Mouse (Mus musculus) midbrain, embryonic 15.5 days (tissue): Measurements from ENCODE around the gene Nr1h3. TPM values are rescaled to one million over a fixed set of nuclear protein-coding genes. Genes with fewer than 3 reads are reported as not detected.

Source experiments
- ATAC-seq: fragments of 200-750 bp; cut with Nextera tagmentation; replicated peaks from 2 replicates; pipeline ENCODE4 v1.8.0; 2017; ENCODE audit warnings: moderate TSS enrichment
- H3K27ac ChIP-seq: fragments of 300-500 bp; sonication (generic); 2 replicates; pipeline ENCODE4 v1.5.1; 2015; ENCODE audit warnings: mild to moderate bottlenecking, inconsistent platforms
- H3K27me3 ChIP-seq: fragments of 300-500 bp; sonication (generic); replicated peaks from 2 replicates; pipeline ENCODE4 v1.6.1; 2015; ENCODE audit warnings: inconsistent platforms
- H3K36me3 ChIP-seq: fragments of 300-500 bp; sonication (generic); replicated peaks from 2 replicates; pipeline ENCODE4 v1.6.1; 2015; ENCODE audit warnings: inconsistent platforms
- H3K4me1 ChIP-seq: fragments of 300-500 bp; sonication (generic); 2 replicates; pipeline ENCODE4 v1.6.1; 2015; ENCODE audit warnings: inconsistent platforms
- H3K4me2 ChIP-seq: fragments of 300-500 bp; sonication (generic); 2 replicates; pipeline ENCODE4 v1.6.1; 2015; ENCODE audit warnings: inconsistent platforms, mild to moderate bottlenecking, moderate library complexity
- H3K4me3 ChIP-seq: fragments of 300-500 bp; sonication (generic); 2 replicates; pipeline ENCODE4 v1.5.1; 2015; ENCODE audit warnings: mild to moderate bottlenecking, inconsistent platforms
- H3K9ac ChIP-seq: fragments of 300-500 bp; sonication (generic); 2 replicates; pipeline ENCODE4 v1.6.1; 2015; ENCODE audit warnings: mild to moderate bottlenecking, inconsistent platforms
- H3K9me3 ChIP-seq: fragments of 300-500 bp; sonication (generic); 2 replicates; pipeline ENCODE4 v1.6.1; 2016; ENCODE audit warnings: inconsistent platforms
- WGBS: fragments of 180-500 bp; shearing (Covaris S2); methylation state at CpG from one replicate; pipeline ENCODE4 v1.1.7; 2015; ENCODE audit warnings: mixed read lengths; 5-methylcytosine and 5-hydroxymethylcytosine counted together
- polyA plus RNA-seq: library from polyadenylated mRNA; unstranded; fragments of >200 nt; fragmentation: Nextera tagmentation; extraction: Ambion mirVana; gene quantifications from 2 replicates; pipeline ENCODE4 v1.2.1, GENCODE M21; 2015

Nr1h3 gene
- polyA plus RNA-seq, 1 experiment from 2014 or later: 2.7 TPM

- H3K4me1 ChIP-seq: no peaks in the 10 kb centered on the region
Measured at GRCm38 (mm10) chr2:91157002-91157752, 45.5 kb downstream of the Nr1h3 start.

DNA sequence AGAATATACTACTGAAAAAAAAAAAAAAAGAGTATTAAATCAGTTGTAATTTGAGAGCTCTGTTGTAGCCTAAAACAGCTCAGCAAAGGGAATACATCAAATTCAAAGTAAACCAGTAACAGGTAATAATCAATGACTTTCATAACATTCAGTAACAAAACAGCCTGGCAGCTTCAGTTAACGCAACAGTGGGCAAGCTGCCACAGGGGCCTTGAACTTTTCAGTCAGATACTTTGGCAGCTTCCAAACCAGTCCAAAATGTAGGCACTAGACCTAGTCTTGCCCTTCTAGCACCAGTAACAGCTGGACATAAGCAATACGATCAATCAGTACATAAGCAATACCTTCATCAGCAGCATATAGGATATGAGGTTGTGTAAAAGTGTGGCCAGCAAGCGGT is 48.5 kb downstream of the Nr1h3 start:
- Histone ChIP-seq H3K4me3 (no peak overlapping the region), H3K27me3 (no peaks in the 10 kb centered on the region), H3K4me2 (no peak overlapping the region), H3K4me1 (no peaks in the 10 kb centered on the region), H3K9me3 (no peaks in the 10 kb centered on the region), H3K36me3 (peaks cover 69% of the 10 kb centered on the region), H3K27ac (no peak overlapping the region), H3K9ac (no peak overlapping the region)
- ATAC-seq: no peak
- WGBS: 97% methylated on average over 3 of the region's 3 CpGs

More at GRCm38 (mm10) chr2:91157002-91157752, 45.5 kb downstream of the Nr1h3 start:
- H3K9ac ChIP-seq: no peak overlapping the region
- H3K36me3 ChIP-seq: peaks cover 82% of the 10 kb centered on the region
- no peak overlapping the region for H3K27ac ChIP-seq
- no peaks in the 10 kb centered on the region for H3K9me3 ChIP-seq
- H3K27me3 ChIP-seq: no peaks in the 10 kb centered on the region
- 27% methylated on average over 6 of the region's 6 CpGs for WGBS
- ATAC-seq: no peak
- no peak overlapping the region for H3K4me2 ChIP-seq
- no peak overlapping the region for H3K4me3 ChIP-seq

GRCm38 (mm10) chr2:91152885-91153377 is 49.7 kb downstream of the Nr1h3 start:
- Histone ChIP-seq H3K4me3 (no peak overlapping the region), H3K9me3 (no peaks in the 10 kb centered on the region), H3K9ac (no peak overlapping the region), H3K27me3 (no peaks in the 10 kb centered on the region), H3K36me3 (peaks cover 71% of the 10 kb centered on the region), H3K4me1 (no peaks in the 10 kb centered on the region), H3K27ac (no peak overlapping the region), H3K4me2 (no peak overlapping the region)
- 86% methylated on average over 3 of the region's 3 CpGs for WGBS
- ATAC-seq: no peak

- H3K27ac ChIP-seq: no peak overlapping the region
- no peak overlapping the region for H3K9ac ChIP-seq
- WGBS: 75% methylated on average over 1 of the region's 1 CpGs
- no peaks in the 10 kb centered on the region for H3K27me3 ChIP-seq
- no peaks in the 10 kb centered on the region for H3K4me1 ChIP-seq
- H3K4me3 ChIP-seq: no peak overlapping the region
- ATAC-seq: no peak
- no peak overlapping the region for H3K4me2 ChIP-seq
- no peaks in the 10 kb centered on the region for H3K9me3 ChIP-seq
- peaks cover 63% of the 10 kb centered on the region for H3K36me3 ChIP-seq
Measured at GRCm38 (mm10) chr2:91151331-91151730, 51.3 kb downstream of the Nr1h3 start.

DNA sequence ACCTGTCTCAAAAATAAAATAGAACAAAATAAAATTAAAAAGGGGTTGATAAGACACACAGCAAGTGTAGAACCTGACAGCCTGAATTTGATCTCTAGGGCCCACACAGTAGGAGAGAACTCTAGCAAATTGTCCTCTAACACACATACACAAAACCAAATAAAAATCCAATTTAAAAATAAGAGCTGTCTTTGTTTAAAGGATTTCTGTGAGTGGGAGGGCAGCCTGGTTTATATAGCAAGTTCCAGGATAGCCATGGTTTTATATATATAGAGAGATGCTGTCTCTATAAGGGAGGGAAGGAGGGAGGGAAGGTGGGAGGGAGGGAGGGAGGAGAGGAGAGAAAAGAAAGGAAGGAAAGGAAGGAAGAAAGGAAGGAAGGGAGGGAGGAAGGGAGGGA is 54.5 kb downstream of the Nr1h3 start:
- Histone ChIP-seq H3K4me1 (no peaks in the 10 kb centered on the region), H3K9ac (no peak overlapping the region), H3K4me3 (no peak overlapping the region), H3K4me2 (no peak overlapping the region), H3K9me3 (no peaks in the 10 kb centered on the region), H3K27me3 (no peaks in the 10 kb centered on the region), H3K27ac (no peak overlapping the region), H3K36me3 (peaks cover 65% of the 10 kb centered on the region)
- ATAC-seq: no peak

DNA sequence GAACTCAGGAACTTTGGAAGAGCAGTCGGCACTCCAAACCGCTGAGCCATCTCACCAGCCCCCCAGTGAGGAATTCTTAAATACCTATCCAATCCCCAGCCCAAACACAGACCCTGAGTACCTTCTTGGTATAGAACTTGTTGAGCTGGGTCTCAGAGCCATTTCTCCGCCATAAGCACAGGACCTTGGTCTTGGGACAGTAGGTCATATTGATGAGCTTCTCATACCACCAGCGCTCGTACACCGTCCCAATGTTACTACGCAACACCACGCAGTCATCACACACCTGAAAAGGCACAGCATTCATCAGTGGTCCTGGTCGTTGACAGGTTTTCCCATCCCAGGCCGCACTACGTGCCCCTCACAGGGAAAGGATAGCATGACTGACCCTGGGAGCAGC is 59.2 kb downstream of the Nr1h3 start:
- WGBS: 98% methylated on average over 11 of the region's 11 CpGs
- no peak for ATAC-seq

DNA sequence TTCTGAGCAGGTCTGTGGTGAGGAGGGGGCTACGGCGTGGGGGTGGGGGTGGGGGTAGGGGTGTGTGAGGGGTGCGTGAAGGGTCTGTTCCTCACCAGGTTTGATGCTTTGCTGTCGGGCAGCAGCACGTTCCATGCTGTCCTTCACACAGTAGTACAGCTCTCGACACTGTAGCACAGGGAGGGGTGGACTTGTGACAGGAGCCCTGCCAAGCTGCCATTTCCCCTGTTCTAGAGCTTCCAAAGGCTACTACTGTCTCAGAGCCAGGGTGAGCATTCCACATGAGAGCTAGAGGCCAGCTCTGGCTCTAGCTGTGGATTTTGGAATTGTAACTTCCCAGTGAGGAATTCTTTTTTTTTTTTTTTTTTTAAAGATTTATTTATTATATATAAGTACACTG is 59.7 kb downstream of the Nr1h3 start:
- H3K9ac ChIP-seq: no peak overlapping the region
- no peaks in the 10 kb centered on the region for H3K27me3 ChIP-seq
- ATAC-seq: no peak
- H3K4me3 ChIP-seq: no peak overlapping the region
- 94% methylated on average over 6 of the region's 6 CpGs for WGBS
- H3K9me3 ChIP-seq: no peaks in the 10 kb centered on the region
- no peak overlapping the region for H3K27ac ChIP-seq
- H3K36me3 ChIP-seq: peaks cover 62% of the 10 kb centered on the region
- no peak overlapping the region for H3K4me2 ChIP-seq
- no peaks in the 10 kb centered on the region for H3K4me1 ChIP-seq

More for the DNA sequence above, 59.2 kb downstream of the Nr1h3 start:
- Histone ChIP-seq H3K9ac (no peak overlapping the region), H3K9me3 (no peaks in the 10 kb centered on the region), H3K27me3 (no peaks in the 10 kb centered on the region), H3K4me1 (no peaks in the 10 kb centered on the region), H3K4me3 (no peak overlapping the region), H3K4me2 (no peak overlapping the region), H3K27ac (no peak overlapping the region), H3K36me3 (peaks cover 64% of the 10 kb centered on the region)

DNA sequence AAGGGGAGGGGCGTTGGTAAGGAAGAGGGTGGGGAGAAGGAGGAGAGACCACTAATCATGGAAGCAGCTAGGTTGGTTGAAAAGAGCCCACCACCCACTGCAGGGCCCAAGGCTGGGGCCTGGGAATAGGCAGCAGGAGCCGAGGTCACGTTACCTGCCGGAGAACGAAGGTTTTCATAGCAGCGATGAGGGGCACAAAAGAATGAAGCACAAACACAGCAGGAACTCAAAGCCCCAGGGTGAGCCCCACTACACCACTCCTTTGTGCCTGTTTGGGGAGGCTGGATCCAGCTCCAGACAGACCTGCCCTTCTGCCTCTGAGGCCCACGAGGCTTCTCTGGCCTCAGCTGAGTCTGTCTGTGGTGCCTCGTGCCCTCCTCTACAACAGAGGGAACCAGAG is 62.9 kb downstream of the Nr1h3 start:
- ATAC-seq: no peak
- peaks cover 50% of the 10 kb centered on the region for H3K36me3 ChIP-seq

GRCm38 (mm10) chr2:91139311-91139710 is 63.3 kb downstream of the Nr1h3 start:
- H3K27ac ChIP-seq: no peak overlapping the region
- H3K4me3 ChIP-seq: no peak overlapping the region
- no peaks in the 10 kb centered on the region for H3K4me1 ChIP-seq
- no peak overlapping the region for H3K4me2 ChIP-seq
- ATAC-seq: no peak
- peaks cover 46% of the 10 kb centered on the region for H3K36me3 ChIP-seq
- 75% methylated on average over 5 of the region's 5 CpGs for WGBS
- H3K9ac ChIP-seq: no peak overlapping the region
- H3K9me3 ChIP-seq: no peaks in the 10 kb centered on the region
- H3K27me3 ChIP-seq: no peaks in the 10 kb centered on the region

More for the DNA sequence above, 62.9 kb downstream of the Nr1h3 start:
- H3K9ac ChIP-seq: no peak overlapping the region
- no peak overlapping the region for H3K4me2 ChIP-seq
- H3K4me3 ChIP-seq: no peak overlapping the region
- H3K27ac ChIP-seq: no peak overlapping the region
- no peaks in the 10 kb centered on the region for H3K27me3 ChIP-seq
- no peaks in the 10 kb centered on the region for H3K9me3 ChIP-seq
- no peaks in the 10 kb centered on the region for H3K4me1 ChIP-seq
- 70% methylated on average over 8 of the region's 8 CpGs for WGBS

DNA sequence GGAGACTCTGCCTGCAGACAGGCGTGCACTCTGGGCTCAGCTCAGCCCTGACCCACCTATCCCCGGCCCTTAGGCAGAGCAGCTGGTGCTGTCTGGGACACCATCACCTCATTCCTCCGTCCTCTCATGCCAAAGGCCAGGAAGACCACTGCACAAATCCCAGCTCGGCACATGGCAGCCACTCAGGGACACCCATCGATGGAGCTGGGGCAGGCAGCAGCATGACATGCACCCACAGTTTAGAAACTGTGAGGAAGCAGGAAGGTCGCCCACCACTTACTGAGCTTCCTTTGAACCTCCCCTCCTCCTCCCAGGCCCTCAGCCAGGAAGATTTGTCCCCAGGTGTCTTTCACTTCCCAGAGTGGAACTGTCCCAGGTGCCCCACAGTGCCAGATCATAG is 65.2 kb downstream of the Nr1h3 start:
- Histone ChIP-seq H3K27me3 (no peaks in the 10 kb centered on the region), H3K36me3 (peaks cover 35% of the 10 kb centered on the region; the same call in 1 of the 2 replicates), H3K4me3 (no peak overlapping the region), H3K9ac (no peak overlapping the region), H3K4me2 (no peak overlapping the region), H3K9me3 (no peaks in the 10 kb centered on the region), H3K4me1 (no peaks in the 10 kb centered on the region), H3K27ac (no peak overlapping the region)
- 86% methylated on average over 6 of the region's 6 CpGs for whole genome bisulfite sequencing
- no peak for ATAC-seq

GRCm38 (mm10) chr2:91136513-91137412 is 65.9 kb downstream of the Nr1h3 start:
- ATAC-seq: 0 out of 2 replicates have a peak, but pooled peaks have one; percentile 13
- WGBS: 85% methylated on average over 11 of the region's 11 CpGs
- no peak overlapping the region for H3K4me3 ChIP-seq
- no peak overlapping the region for H3K27ac ChIP-seq
- H3K9me3 ChIP-seq: no peaks in the 10 kb centered on the region
- no peak overlapping the region for H3K9ac ChIP-seq
- H3K4me1 ChIP-seq: no peaks in the 10 kb centered on the region
- H3K36me3 ChIP-seq: peaks cover 30% of the 10 kb centered on the region; the same call in 1 of the 2 replicates
- no peak overlapping the region for H3K4me2 ChIP-seq
- H3K27me3 ChIP-seq: no peaks in the 10 kb centered on the region
